Mouse (Mus musculus) forebrain, embryonic 13.5 days (tissue): ENCODE results near the gene Psmc5. TPM values are rescaled to one million over a fixed set of nuclear protein-coding genes. Genes with fewer than 3 reads are reported as not detected.
A peak's percentile ranks its signal among the peaks of the same experiment; 100 is the strongest.

ENCODE experiments used
- ATAC-seq: fragments of 200-750 bp; cut with Nextera tagmentation; 2 replicates; pipeline ENCODE4 v1.8.0; 2017
- H3K27ac ChIP-seq: fragments of 300-500 bp; sonication (generic); 2 replicates; pipeline ENCODE4 v1.5.1; 2015; ENCODE audit warnings: inconsistent platforms, mild to moderate bottlenecking, moderate library complexity
- H3K27me3 ChIP-seq: fragments of 300-500 bp; sonication (generic); 2 replicates; pipeline ENCODE4 v1.6.1; 2015; ENCODE audit warnings: mild to moderate bottlenecking, inconsistent platforms
- H3K36me3 ChIP-seq: fragments of 300-500 bp; sonication (generic); 2 replicates; pipeline ENCODE4 v1.6.1; 2015; ENCODE audit warnings: mild to moderate bottlenecking, inconsistent platforms; ENCODE audit not compliant: poor library complexity, severe bottlenecking
- H3K4me1 ChIP-seq: fragments of 300-500 bp; sonication (generic); 2 replicates; pipeline ENCODE4 v1.6.1; 2015; ENCODE audit warnings: inconsistent platforms
- H3K4me2 ChIP-seq: fragments of 300-500 bp; sonication (generic); 2 replicates; pipeline ENCODE4 v1.6.1; 2015; ENCODE audit warnings: inconsistent platforms, mild to moderate bottlenecking, moderate library complexity
- H3K4me3 ChIP-seq: fragments of 300-500 bp; sonication (generic); 2 replicates; pipeline ENCODE4 v1.5.1; 2015; ENCODE audit warnings: mild to moderate bottlenecking, inconsistent platforms
- H3K9ac ChIP-seq: fragments of 300-500 bp; sonication (generic); 2 replicates; pipeline ENCODE4 v1.6.1; 2015; ENCODE audit warnings: mild to moderate bottlenecking, inconsistent platforms
- H3K9me3 ChIP-seq: fragments of 300-500 bp; sonication (generic); replicated peaks from 2 replicates; pipeline ENCODE4 v1.6.1; 2016; ENCODE audit warnings: inconsistent platforms
- WGBS: fragments of 180-500 bp; shearing (Covaris S2); methylation state at CpG from one replicate; pipeline ENCODE4 v1.1.7; 2015; 5-methylcytosine and 5-hydroxymethylcytosine counted together
- polyA plus RNA-seq: library from polyadenylated mRNA; unstranded; fragments of >200 nt; fragmentation: Nextera tagmentation; extraction: Ambion mirVana; gene quantifications from 2 replicates; pipeline ENCODE4 v1.2.1, GENCODE M21; 2015

Gene Psmc5
- polyA plus RNA-seq, 1 experiment from 2014 or later = 322 TPM

- no peak; the same call in 1 of the 2 replicates for ATAC-seq
- H3K4me1 ChIP-seq = peaks cover 44% of the 10 kb centered on the region
- peak overlapping the region; percentile 92 for H3K27ac ChIP-seq
- H3K9ac ChIP-seq = peak overlapping the region; percentile 97
- H3K36me3 ChIP-seq = peaks cover 4% of the 10 kb centered on the region
- H3K4me2 ChIP-seq = peak overlapping the region; percentile 75
- no peaks in the 10 kb centered on the region for H3K27me3 ChIP-seq
- H3K9me3 ChIP-seq = no peaks in the 10 kb centered on the region
- 2% methylated on average over 38 of the region's 41 CpGs for WGBS
- H3K4me3 ChIP-seq = peak overlapping the region; percentile 98
These were observed 16.1 kb downstream of the Psmc5 start for GRCm38 (mm10) chr11:106271794-106272643.

GRCm38 (mm10) chr11:106272644-106273310, 16.8 kb downstream of the Psmc5 start, which contains the start of gene Smarcd2:
TSS of gene Smarcd2 (minus strand) at chr11:106272972.
- under 1% methylated on average over 66 of the region's 72 CpGs for WGBS
- peak within 1 kb of the TSS; percentile 75 for H3K4me2 ChIP-seq
- no peaks in the 10 kb centered on the region for H3K9me3 ChIP-seq
- H3K9ac ChIP-seq = peak within 1 kb of the TSS; percentile 97
- H3K4me1 ChIP-seq = peaks cover 39% of the 10 kb centered on the region
- H3K27me3 ChIP-seq = no peaks in the 10 kb centered on the region
- peak; percentile 94 for ATAC-seq
- no peaks in the 10 kb centered on the region for H3K36me3 ChIP-seq
- peak within 1 kb of the TSS; percentile 98 for H3K4me3 ChIP-seq
- H3K27ac ChIP-seq = peak within 1 kb of the TSS; percentile 92

- Histone ChIP-seq H3K27ac (peak overlapping the region; percentile 92), H3K4me2 (peak overlapping the region; percentile 75), H3K27me3 (0 out of 2 replicates have a peak, but pooled peaks cover 4% of the 10 kb centered on the region), H3K9me3 (no peaks in the 10 kb centered on the region), H3K4me3 (peak overlapping the region; percentile 98), H3K9ac (peak overlapping the region; percentile 97), H3K36me3 (no peaks in the 10 kb centered on the region), H3K4me1 (peaks cover 34% of the 10 kb centered on the region)
- ATAC-seq = peak; percentile 29
- WGBS = 20% methylated on average over 16 of the region's 16 CpGs
These were observed 17.3 kb downstream of the Psmc5 start for GRCm38 (mm10) chr11:106273311-106273684.

- Histone ChIP-seq H3K36me3 (no peaks in the 10 kb centered on the region), H3K4me3 (no peak overlapping the region; the same call in 1 of the 2 replicates), H3K27me3 (0 out of 2 replicates have a peak, but pooled peaks cover 4% of the 10 kb centered on the region), H3K4me2 (peak overlapping the region; percentile 75), H3K27ac (no peak overlapping the region), H3K9me3 (no peaks in the 10 kb centered on the region), H3K9ac (no peak overlapping the region), H3K4me1 (peaks cover 30% of the 10 kb centered on the region)
- ATAC-seq = no peak
- over 99% methylated on average over 6 of the region's 6 CpGs for WGBS
These were observed 17.9 kb downstream of the Psmc5 start for GRCm38 (mm10) chr11:106273811-106274210.

GRCm38 (mm10) chr11:106274374-106274773, 18.4 kb downstream of the Psmc5 start:
- Histone ChIP-seq H3K27ac (no peak overlapping the region), H3K36me3 (no peaks in the 10 kb centered on the region), H3K27me3 (0 out of 2 replicates have a peak, but pooled peaks cover 4% of the 10 kb centered on the region), H3K4me1 (peaks cover 24% of the 10 kb centered on the region), H3K9me3 (no peaks in the 10 kb centered on the region), H3K4me3 (no peak overlapping the region), H3K4me2 (no peak overlapping the region), H3K9ac (no peak overlapping the region)
- ATAC-seq = no peak
- WGBS = 96% methylated on average over 1 of the region's 1 CpGs

- H3K4me2 ChIP-seq = no peak overlapping the region
- H3K27me3 ChIP-seq = 0 out of 2 replicates have a peak, but pooled peaks cover 4% of the 10 kb centered on the region
- no peak overlapping the region for H3K27ac ChIP-seq
- H3K9ac ChIP-seq = no peak overlapping the region
- no peaks in the 10 kb centered on the region for H3K9me3 ChIP-seq
- H3K4me1 ChIP-seq = peaks cover 22% of the 10 kb centered on the region
- WGBS = 93% methylated on average over 7 of the region's 7 CpGs
- H3K4me3 ChIP-seq = no peak overlapping the region
- ATAC-seq = no peak
- H3K36me3 ChIP-seq = no peaks in the 10 kb centered on the region
These were observed 19.0 kb downstream of the Psmc5 start for GRCm38 (mm10) chr11:106274971-106275411.

GRCm38 (mm10) chr11:106276454-106276853, 20.5 kb downstream of the Psmc5 start, which contains the start of gene Tcam1:
TSS of gene Tcam1 (plus strand) at chr11:106276672.
- peak; percentile 57 for ATAC-seq
- H3K36me3 ChIP-seq = no peaks in the 10 kb centered on the region
- H3K4me3 ChIP-seq = peak within 1 kb of the TSS; percentile 14; the same call in 1 of the 2 replicates
- peaks cover 8% of the 10 kb centered on the region for H3K4me1 ChIP-seq
- peak within 1 kb of the TSS; percentile 44 for H3K4me2 ChIP-seq
- H3K27me3 ChIP-seq = 0 out of 2 replicates have a peak, but pooled peaks cover 4% of the 10 kb centered on the region
- H3K9me3 ChIP-seq = no peaks in the 10 kb centered on the region
- WGBS = 14% methylated on average over 25 of the region's 25 CpGs
- no peak within 1 kb of the TSS for H3K27ac ChIP-seq
- H3K9ac ChIP-seq = no peak within 1 kb of the TSS

- Histone ChIP-seq H3K4me3 (no peak overlapping the region), H3K27me3 (0 out of 2 replicates have a peak, but pooled peaks cover 4% of the 10 kb centered on the region), H3K4me2 (no peak overlapping the region), H3K36me3 (no peaks in the 10 kb centered on the region), H3K27ac (no peak overlapping the region), H3K9me3 (no peaks in the 10 kb centered on the region), H3K4me1 (peaks cover 9% of the 10 kb centered on the region), H3K9ac (no peak overlapping the region)
- ATAC-seq = no peak
- 85% methylated on average over 6 of the region's 6 CpGs for WGBS
These were observed 26.5 kb downstream of the Psmc5 start for GRCm38 (mm10) chr11:106282452-106282851.

- no peaks in the 10 kb centered on the region for H3K27me3 ChIP-seq
- H3K9ac ChIP-seq = no peak overlapping the region
- H3K36me3 ChIP-seq = no peaks in the 10 kb centered on the region
- H3K4me2 ChIP-seq = no peak overlapping the region
- 81% methylated on average over 4 of the region's 4 CpGs for WGBS
- no peaks in the 10 kb centered on the region for H3K9me3 ChIP-seq
- no peak overlapping the region for H3K4me3 ChIP-seq
- no peak overlapping the region for H3K27ac ChIP-seq
- no peak for ATAC-seq
- H3K4me1 ChIP-seq = peaks cover 9% of the 10 kb centered on the region
These were observed 27.4 kb downstream of the Psmc5 start for GRCm38 (mm10) chr11:106283371-106283770.

- H3K4me2 ChIP-seq = no peak overlapping the region
- no peak overlapping the region for H3K9ac ChIP-seq
- H3K36me3 ChIP-seq = no peaks in the 10 kb centered on the region
- peaks cover 9% of the 10 kb centered on the region for H3K4me1 ChIP-seq
- no peaks in the 10 kb centered on the region for H3K27me3 ChIP-seq
- ATAC-seq = no peak
- no peaks in the 10 kb centered on the region for H3K9me3 ChIP-seq
- no peak overlapping the region for H3K4me3 ChIP-seq
- 76% methylated on average over 8 of the region's 8 CpGs for WGBS
- H3K27ac ChIP-seq = no peak overlapping the region
These were observed 28.2 kb downstream of the Psmc5 start for GRCm38 (mm10) chr11:106284126-106284525.

- 93% methylated on average over 7 of the region's 7 CpGs for WGBS
- no peak overlapping the region for H3K27ac ChIP-seq
- peaks cover 9% of the 10 kb centered on the region for H3K4me1 ChIP-seq
- H3K27me3 ChIP-seq = no peaks in the 10 kb centered on the region
- H3K4me3 ChIP-seq = no peak overlapping the region
- ATAC-seq = no peak
- no peak overlapping the region for H3K4me2 ChIP-seq
- no peaks in the 10 kb centered on the region for H3K36me3 ChIP-seq
- H3K9ac ChIP-seq = no peak overlapping the region
- no peaks in the 10 kb centered on the region for H3K9me3 ChIP-seq
These were observed 30.3 kb downstream of the Psmc5 start for GRCm38 (mm10) chr11:106286206-106286605.

GRCm38 (mm10) chr11:106286987-106287386, 31.0 kb downstream of the Psmc5 start:
- no peaks in the 10 kb centered on the region for H3K9me3 ChIP-seq
- WGBS = 68% methylated on average over 11 of the region's 11 CpGs
- no peak overlapping the region for H3K4me2 ChIP-seq
- no peaks in the 10 kb centered on the region for H3K27me3 ChIP-seq
- 0 out of 2 replicates have a peak overlapping the region, but pooled peaks have one; percentile 21 for H3K9ac ChIP-seq
- H3K27ac ChIP-seq = no peak overlapping the region
- peaks cover 9% of the 10 kb centered on the region for H3K4me1 ChIP-seq
- no peaks in the 10 kb centered on the region for H3K36me3 ChIP-seq
- no peak overlapping the region for H3K4me3 ChIP-seq
- ATAC-seq = no peak
